Mouse (Mus musculus): Measurements from ENCODE around the gene Myzap. TPM values are rescaled to one million over a fixed set of nuclear protein-coding genes. Genes with fewer than 3 reads are reported as not detected.
"Not testable (repeated sequence)": the region's sequence is repeated elsewhere in the genome, so short reads cannot be mapped to it uniquely, and the experiment has no call there.

Gene Myzap
- polyA plus RNA-seq, 1 experiment from 2014 or later: 3.1 TPM

GRCm38 (mm10) chr9:71490076-71490475 lies 102.1 kb downstream of the Myzap start:
- H3K4me1 ChIP-seq: peaks cover 3% of the 10 kb centered on the region; the same call in 1 of the 2 replicates
- H3K27me3 ChIP-seq: no peaks in the 10 kb centered on the region
- 51% methylated on average over 3 of the region's 3 CpGs for WGBS
- H3K36me3 ChIP-seq (replicated peaks): no peaks in the 10 kb centered on the region
- H3K9ac ChIP-seq: no peak overlapping the region
- H3K4me2 ChIP-seq: no peak overlapping the region
- no peak overlapping the region for H3K27ac ChIP-seq
- no peak for ATAC-seq (ENCODE audit: low FRiP score)
- no peaks in the 10 kb centered on the region for H3K9me3 ChIP-seq
- no peak overlapping the region for H3K4me3 ChIP-seq (replicated peaks)

- peak overlapping the region; percentile 87; the same call in 1 of the 2 replicates for H3K4me3 ChIP-seq (replicated peaks)
- peaks cover 10% of the 10 kb centered on the region for H3K4me1 ChIP-seq
- no peaks in the 10 kb centered on the region for H3K27me3 ChIP-seq
- ATAC-seq (ENCODE audit: low FRiP score): peak; percentile 52; the same call in 1 of the 2 replicates
- H3K4me2 ChIP-seq: peak overlapping the region; percentile 62
- H3K36me3 ChIP-seq (replicated peaks): peaks cover 25% of the 10 kb centered on the region
- no peak overlapping the region for H3K27ac ChIP-seq
- no peaks in the 10 kb centered on the region for H3K9me3 ChIP-seq
- WGBS: 45% methylated on average over 7 of the region's 7 CpGs
- H3K9ac ChIP-seq: 0 out of 2 replicates have a peak overlapping the region, but pooled peaks have one; percentile 95
These were observed 106.0 kb downstream of the Myzap start for GRCm38 (mm10) chr9:71486127-71486526.

- WGBS: under 1% methylated on average over 70 of the region's 70 CpGs
- Histone ChIP-seq H3K4me3 (replicated peaks) (peak within 1 kb of the TSS; percentile 87), H3K9ac (peak within 1 kb of the TSS; percentile 95), H3K36me3 (replicated peaks) (peaks cover 31% of the 10 kb centered on the region), H3K4me1 (peaks cover 10% of the 10 kb centered on the region), H3K9me3 (no peaks in the 10 kb centered on the region), H3K27ac (peak within 1 kb of the TSS; percentile 88), H3K27me3 (no peaks in the 10 kb centered on the region), H3K4me2 (peak within 1 kb of the TSS; percentile 62)
- ATAC-seq (ENCODE audit: low FRiP score): peak; percentile 98
These were observed 106.6 kb downstream of the Myzap start, which contains the start of gene Polr2m for GRCm38 (mm10) chr9:71485475-71486094. TSS of gene Polr2m (minus strand) at chr9:71485935.

DNA sequence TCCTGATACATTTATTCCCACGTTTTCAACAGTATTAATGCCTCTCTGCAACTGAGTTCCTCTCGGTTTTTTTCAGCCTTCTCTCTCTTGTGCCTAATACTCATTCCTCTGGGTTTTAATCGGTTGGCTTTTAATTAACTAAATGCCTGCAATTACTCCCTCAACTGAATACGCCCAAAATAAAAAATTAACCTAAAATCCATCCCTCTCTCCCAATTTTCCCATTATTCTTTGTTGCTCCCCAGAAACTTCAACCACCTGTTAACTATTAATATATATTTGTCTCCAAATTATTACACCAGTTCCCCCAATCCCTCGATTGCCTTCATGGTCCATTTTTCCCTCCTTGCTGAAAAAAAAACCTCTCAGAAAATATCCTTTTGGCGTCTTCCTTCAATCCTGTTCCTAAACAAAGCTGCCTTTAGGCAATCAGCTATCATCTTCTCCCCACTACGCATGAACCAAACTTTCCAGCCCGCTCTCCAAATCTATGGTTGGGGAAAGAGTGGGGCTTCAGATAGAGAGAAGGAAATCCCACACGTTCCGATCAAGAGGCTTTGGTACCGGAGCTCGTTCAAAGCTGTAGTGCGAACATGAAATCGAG lies 107.2 kb downstream of the Myzap start:
- peak overlapping the region; percentile 62 for H3K4me2 ChIP-seq
- peak overlapping the region; percentile 87 for H3K4me3 ChIP-seq (replicated peaks)
- H3K9me3 ChIP-seq: no peaks in the 10 kb centered on the region
- no peak for ATAC-seq (ENCODE audit: low FRiP score)
- peak overlapping the region; percentile 95 for H3K9ac ChIP-seq
- peaks cover 10% of the 10 kb centered on the region for H3K4me1 ChIP-seq
- 2% methylated on average over 14 of the region's 14 CpGs for WGBS
- no peaks in the 10 kb centered on the region for H3K27me3 ChIP-seq
- H3K36me3 ChIP-seq (replicated peaks): peaks cover 37% of the 10 kb centered on the region
- peak overlapping the region; percentile 88 for H3K27ac ChIP-seq

DNA sequence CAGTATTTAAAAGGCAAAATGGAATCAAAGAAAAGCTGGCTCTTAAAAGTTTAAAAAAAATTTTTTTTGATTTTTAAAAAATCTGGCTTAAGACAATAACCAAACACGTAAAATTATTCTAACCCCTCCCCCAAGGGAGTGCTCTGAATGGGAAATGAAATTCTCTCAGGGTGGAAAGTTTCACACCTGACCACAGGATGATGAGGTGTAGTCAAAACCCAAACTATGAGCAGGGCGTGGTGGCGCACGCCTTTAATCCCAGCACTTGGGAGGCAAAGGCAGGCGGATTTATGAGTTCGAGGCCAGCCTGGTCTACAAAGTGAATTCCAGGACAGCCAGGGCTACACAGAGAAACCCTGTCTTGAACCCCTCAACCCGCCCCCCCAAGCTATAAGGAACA lies 108.3 kb downstream of the Myzap start:
- not testable (repeated sequence) for H3K27me3 ChIP-seq; H3K9ac ChIP-seq; H3K4me1 ChIP-seq; H3K9me3 ChIP-seq; H3K27ac ChIP-seq; ATAC-seq (ENCODE audit: low FRiP score)
- peak overlapping the region; percentile 87; the same call in 1 of the 2 replicates for H3K4me3 ChIP-seq (replicated peaks)
- WGBS: 90% methylated on average over 7 of the region's 7 CpGs
- H3K36me3 ChIP-seq (replicated peaks): peaks cover 48% of the 10 kb centered on the region
- H3K4me2 ChIP-seq: peak overlapping the region; percentile 62

- H3K36me3 ChIP-seq (replicated peaks): peaks cover 80% of the 10 kb centered on the region
- H3K27me3 ChIP-seq: no peaks in the 10 kb centered on the region
- no peak overlapping the region for H3K4me3 ChIP-seq (replicated peaks)
- H3K9me3 ChIP-seq: no peaks in the 10 kb centered on the region
- WGBS: 98% methylated on average over 2 of the region's 2 CpGs
- no peak for ATAC-seq (ENCODE audit: low FRiP score)
- no peak overlapping the region for H3K4me2 ChIP-seq
- H3K27ac ChIP-seq: no peak overlapping the region
- H3K4me1 ChIP-seq: peaks cover 10% of the 10 kb centered on the region
- H3K9ac ChIP-seq: no peak overlapping the region
These were observed 111.9 kb downstream of the Myzap start for GRCm38 (mm10) chr9:71480305-71480704.

GRCm38 (mm10) chr9:71479413-71479812 lies 112.7 kb downstream of the Myzap start:
- 94% methylated on average over 9 of the region's 9 CpGs for WGBS
- Histone ChIP-seq H3K4me2 (no peak overlapping the region), H3K4me3 (replicated peaks) (no peak overlapping the region), H3K36me3 (replicated peaks) (peaks cover 89% of the 10 kb centered on the region), H3K27me3 (no peaks in the 10 kb centered on the region), H3K9ac (no peak overlapping the region), H3K27ac (no peak overlapping the region), H3K9me3 (no peaks in the 10 kb centered on the region), H3K4me1 (peaks cover 6% of the 10 kb centered on the region)
- no peak for ATAC-seq (ENCODE audit: low FRiP score)

- Histone ChIP-seq H3K4me1 (no peaks in the 10 kb centered on the region), H3K9ac (no peak overlapping the region), H3K4me3 (replicated peaks) (no peak overlapping the region), H3K27ac (no peak overlapping the region), H3K9me3 (no peaks in the 10 kb centered on the region), H3K27me3 (no peaks in the 10 kb centered on the region), H3K36me3 (replicated peaks) (peaks cover 94% of the 10 kb centered on the region), H3K4me2 (no peak overlapping the region)
- no peak for ATAC-seq (ENCODE audit: low FRiP score)
- 96% methylated on average over 7 of the region's 7 CpGs for WGBS
These were observed 113.6 kb downstream of the Myzap start for GRCm38 (mm10) chr9:71478596-71478995.

GRCm38 (mm10) chr9:71476601-71477000 lies 115.6 kb downstream of the Myzap start:
- no peak overlapping the region for H3K9ac ChIP-seq
- no peak overlapping the region for H3K27ac ChIP-seq
- H3K27me3 ChIP-seq: no peaks in the 10 kb centered on the region
- 94% methylated on average over 3 of the region's 3 CpGs for WGBS
- H3K4me2 ChIP-seq: no peak overlapping the region
- H3K9me3 ChIP-seq: no peaks in the 10 kb centered on the region
- no peaks in the 10 kb centered on the region for H3K4me1 ChIP-seq
- no peak overlapping the region for H3K4me3 ChIP-seq (replicated peaks)
- no peak for ATAC-seq (ENCODE audit: low FRiP score)
- H3K36me3 ChIP-seq (replicated peaks): peaks cover 77% of the 10 kb centered on the region

DNA sequence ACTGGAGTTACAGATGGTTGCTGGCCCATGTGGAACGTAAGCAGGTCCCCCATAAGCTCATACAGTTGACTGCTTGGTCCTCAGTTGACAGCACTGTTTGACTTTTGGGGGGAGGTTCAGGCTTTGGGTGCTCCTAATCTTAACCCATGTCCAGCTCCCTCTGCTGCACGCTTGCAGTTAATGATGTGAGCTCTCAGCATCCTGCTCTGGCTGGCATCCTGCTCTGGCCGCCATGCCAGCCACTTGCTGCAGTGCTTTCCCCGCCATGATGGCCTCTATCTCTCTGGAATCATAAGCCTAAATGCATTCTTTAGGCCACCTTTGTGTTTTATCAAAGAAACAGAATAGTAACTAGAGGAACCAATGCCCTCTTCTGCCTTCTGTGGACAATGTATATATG lies 116.6 kb downstream of the Myzap start:
- Histone ChIP-seq H3K9me3 (no peaks in the 10 kb centered on the region), H3K9ac (no peak overlapping the region), H3K27me3 (no peaks in the 10 kb centered on the region), H3K4me2 (no peak overlapping the region), H3K4me1 (no peaks in the 10 kb centered on the region), H3K27ac (no peak overlapping the region), H3K36me3 (replicated peaks) (peaks cover 66% of the 10 kb centered on the region), H3K4me3 (replicated peaks) (no peak overlapping the region)
- WGBS: 97% methylated on average over 4 of the region's 4 CpGs
- ATAC-seq (ENCODE audit: low FRiP score): no peak

DNA sequence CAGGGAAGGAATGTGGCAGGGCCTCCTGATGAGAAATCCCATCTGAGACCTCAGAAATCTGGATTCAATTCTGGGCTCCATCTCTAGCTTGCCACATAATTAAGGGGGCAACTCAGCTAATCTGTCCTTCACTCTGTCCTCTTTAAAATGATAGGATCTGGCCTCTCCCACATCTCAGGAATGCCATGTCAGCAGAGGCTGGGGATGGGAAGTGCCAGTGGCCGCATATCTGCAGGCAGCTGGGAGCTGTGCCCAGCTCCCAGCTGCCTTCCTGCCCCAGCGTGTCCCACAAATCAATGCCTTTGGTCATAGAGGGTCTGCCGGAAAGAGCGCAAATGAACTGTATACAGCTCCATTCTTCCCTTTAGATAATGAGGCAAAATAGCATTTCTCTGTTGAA lies 124.7 kb downstream of the Myzap start:
- Histone ChIP-seq H3K4me1 (no peaks in the 10 kb centered on the region), H3K4me3 (replicated peaks) (no peak overlapping the region)
- 88% methylated on average over 4 of the region's 4 CpGs for WGBS

GRCm38 (mm10) chr9:71466111-71466510 lies 126.0 kb downstream of the Myzap start:
- Histone ChIP-seq H3K4me3 (replicated peaks) (no peak overlapping the region), H3K27ac (no peak overlapping the region), H3K36me3 (replicated peaks) (no peaks in the 10 kb centered on the region), H3K27me3 (no peaks in the 10 kb centered on the region), H3K4me1 (no peaks in the 10 kb centered on the region), H3K9me3 (no peaks in the 10 kb centered on the region), H3K9ac (no peak overlapping the region), H3K4me2 (no peak overlapping the region)
- 81% methylated on average over 3 of the region's 3 CpGs for WGBS
- no peak for ATAC-seq (ENCODE audit: low FRiP score)

More for the DNA sequence above, 124.7 kb downstream of the Myzap start:
- Histone ChIP-seq H3K9me3 (no peaks in the 10 kb centered on the region), H3K27me3 (no peaks in the 10 kb centered on the region), H3K36me3 (replicated peaks) (no peaks in the 10 kb centered on the region), H3K9ac (no peak overlapping the region), H3K4me2 (no peak overlapping the region), H3K27ac (no peak overlapping the region)
- no peak for ATAC-seq (ENCODE audit: low FRiP score)

Measured in forebrain, embryonic 12.5 days (tissue).